Mouse (Mus musculus) T-cell, adult 66 days (primary cell): ENCODE measurements around the gene Psmb4. TPM values are rescaled to one million over a fixed set of nuclear protein-coding genes. Genes with fewer than 3 reads are reported as not detected.

Experiments used
- total RNA-seq, 2 experiments: library from RNA; stranded (reverse); gene quantifications; 3 replicates in 1 of 2; 4 replicates in 1 of 2; pipeline ENCODE4 v1.2.4; 2023

Psmb4 gene
- 100 to 1,000 TPM; 239 to 265 TPM for total RNA-seq

DNA sequence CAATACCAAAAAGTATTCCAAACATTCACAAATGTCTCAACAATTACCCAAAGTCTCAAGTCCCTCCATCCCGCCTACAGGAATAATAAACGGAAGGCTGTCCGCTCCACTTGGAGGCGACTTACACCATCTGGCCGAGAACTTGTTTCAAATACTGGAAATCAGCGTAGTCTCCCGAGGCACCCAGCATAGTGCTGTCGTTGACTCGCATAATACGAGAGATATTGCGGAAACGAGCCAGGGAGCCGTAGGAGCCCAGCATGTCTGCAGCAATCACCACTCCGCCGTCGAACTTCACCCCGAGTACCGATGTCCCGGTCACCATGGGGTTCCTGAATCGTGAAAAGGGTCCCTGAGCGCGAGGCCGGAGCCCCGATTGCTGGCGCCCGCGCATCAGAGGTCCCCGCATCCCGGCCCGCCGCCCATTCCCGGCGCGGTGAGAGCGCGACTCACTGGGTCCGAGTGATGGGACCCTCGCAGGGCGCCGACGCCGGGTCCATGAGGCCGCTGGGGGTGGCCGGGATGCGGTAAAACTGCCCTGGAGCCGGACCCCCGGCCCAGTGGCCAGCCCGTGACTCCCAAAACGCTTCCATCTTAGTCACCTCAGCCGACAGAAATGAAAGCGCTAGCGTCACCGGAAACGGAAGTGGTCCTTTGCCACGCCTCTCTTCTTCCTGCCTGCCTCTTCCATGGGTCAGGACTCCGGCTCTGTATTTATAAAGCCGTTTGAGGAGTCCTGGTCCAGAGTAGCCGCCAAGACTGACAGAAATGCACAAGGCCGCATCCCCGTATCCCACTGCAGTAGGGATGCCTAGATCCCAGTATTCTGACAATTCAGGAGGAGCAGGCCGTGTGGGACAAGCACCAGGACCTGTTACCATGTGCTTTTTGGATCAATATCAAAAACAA lies at the start of gene Psmb4:
Gene Psmb4, minus strand, starts transcription at position 646 of the 909 bp plus-strand sequence.

DNA sequence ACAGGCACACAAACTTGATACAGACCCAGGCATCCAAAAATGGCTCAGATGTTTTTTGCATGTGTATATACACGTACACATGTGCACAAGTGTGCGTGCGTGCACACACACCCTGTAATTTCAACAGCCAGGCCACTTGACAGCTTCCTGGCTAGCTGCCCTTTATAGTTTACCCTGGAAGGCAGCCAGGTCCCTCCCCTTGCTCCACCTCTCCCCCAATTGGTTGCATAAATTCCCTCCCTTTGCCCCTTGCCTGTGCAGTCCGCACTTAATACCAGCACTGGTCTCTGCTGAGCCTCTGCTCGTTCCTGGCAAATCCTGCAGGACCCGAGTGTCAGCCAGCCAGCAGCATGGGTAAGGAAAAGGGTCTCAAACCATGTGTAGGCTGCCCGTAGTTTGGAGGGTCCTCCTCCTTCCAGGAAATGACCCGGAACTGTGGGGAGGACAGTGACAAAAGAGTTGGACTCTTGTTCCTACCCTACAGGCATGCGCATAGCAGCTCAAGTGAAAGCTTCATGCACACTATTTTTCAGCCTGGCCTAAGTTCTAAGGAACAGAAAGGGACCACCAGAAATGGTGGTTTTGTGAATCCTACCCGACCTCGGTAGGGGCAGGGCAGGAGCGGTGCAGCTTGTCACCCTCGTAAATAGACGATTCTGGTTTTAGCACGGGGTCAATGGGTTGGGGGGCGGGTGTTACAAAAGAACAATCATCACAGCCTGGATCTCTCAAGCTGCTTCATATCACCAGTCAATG lies 46.2 kb upstream of the Psmb4 start, which contains the start of gene Selenbp1:
Gene Selenbp1, plus strand, starts transcription at position 248 of the 756 bp plus-strand sequence.

DNA sequence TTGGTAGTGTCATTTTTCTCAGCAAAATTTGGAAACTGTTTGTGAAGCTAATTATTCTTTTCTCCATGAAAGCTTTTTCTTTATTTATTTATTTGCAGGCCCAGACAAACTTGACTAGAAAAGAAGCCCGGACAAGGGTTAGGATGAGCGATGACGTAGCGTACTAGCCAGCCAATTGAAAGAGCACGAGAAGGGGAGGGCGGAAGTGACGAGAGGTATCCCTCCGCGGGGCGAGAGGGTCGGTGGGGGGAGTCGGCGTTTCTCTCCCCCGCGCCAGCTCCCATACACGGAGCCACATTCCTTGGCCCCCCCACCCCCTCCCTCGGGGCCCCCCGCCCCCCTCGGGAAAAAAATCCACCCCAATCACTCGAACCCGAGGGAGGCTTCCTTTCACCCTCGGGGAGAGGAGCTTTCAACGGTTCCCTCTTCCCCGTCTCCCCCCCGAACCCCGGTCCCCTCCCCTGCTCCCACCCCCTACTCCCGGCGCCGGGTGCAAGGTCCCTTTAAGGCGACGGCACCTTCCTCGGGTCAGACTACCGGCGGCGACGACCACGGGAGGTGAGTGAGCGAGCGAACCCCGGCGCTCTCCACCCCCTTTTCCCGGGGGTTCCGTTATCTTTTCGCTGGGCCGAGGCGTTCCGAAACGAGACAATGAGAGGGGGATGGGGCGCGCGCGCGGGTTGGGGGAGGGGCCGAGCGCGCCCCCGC lies 49.4 kb downstream of the Psmb4 start, which contains the start of gene Pogz:
Gene Pogz, plus strand, starts transcription at position 385 of the 708 bp plus-strand sequence.

Other genes starting within 250 kb of the Psmb4 start
- gene Gm10972, start 243.8 kb downstream of the Psmb4 start, total RNA-seq = not detected
- 1 to 10 TPM; 2.8 to 4.2 TPM for gene Tuft1, start 228.1 kb downstream of the Psmb4 start, total RNA-seq
- gene Selenbp2, start 193.4 kb downstream of the Psmb4 start, total RNA-seq = not detected
- gene Cgn, start 100.5 kb downstream of the Psmb4 start, total RNA-seq = under 1 TPM; 0.64 to 0.95 TPM
- 10 to 100 TPM; 78.1 to 89.3 TPM for gene Pogz, start 49.4 kb downstream of the Psmb4 start, total RNA-seq
- 1 to 10 TPM; 2.1 to 3.2 TPM for gene Selenbp1, start 46.1 kb upstream of the Psmb4 start, total RNA-seq
- gene Rfx5, start 67.1 kb upstream of the Psmb4 start, total RNA-seq = 10 to 100 TPM; 38.4 to 42.1 TPM
- 10 to 100 TPM; 46.3 to 60.2 TPM for gene Pi4kb, start 87.8 kb upstream of the Psmb4 start, total RNA-seq
- 10 to 100 TPM; 52.6 to 67.5 TPM for gene Zfp687, start 128.5 kb upstream of the Psmb4 start, total RNA-seq
- gene Psmd4, start 155.7 kb upstream of the Psmb4 start, total RNA-seq = 100 to 1,000 TPM; 129 to 138 TPM
- 10 to 100 TPM; 50.7 to 51.1 TPM for gene Pip5k1a, start 220.0 kb upstream of the Psmb4 start, total RNA-seq
- 10 to 100 TPM; 52.0 to 60.6 TPM for gene Vps72, start 224.1 kb upstream of the Psmb4 start, total RNA-seq
- 1 to 10 TPM; 1.8 to 2.5 TPM for gene Tmod4, start 237.5 kb upstream of the Psmb4 start, total RNA-seq
- 10 to 100 TPM; 73.5 to 75.0 TPM for gene Scnm1, start 247.1 kb upstream of the Psmb4 start, total RNA-seq
- 1 to 10 TPM; 4.9 to 6.6 TPM for gene Lysmd1, start 247.1 kb upstream of the Psmb4 start, total RNA-seq